Mouse (Mus musculus) gastrocnemius, adult 18-20 months (tissue): ENCODE measurements around the gene 1700030J22Rik. TPM values are rescaled to one million over a fixed set of nuclear protein-coding genes. Genes with fewer than 3 reads are reported as not detected.

Experiments used
- DNase-seq: peaks from one replicate; pipeline ENCODE4 v3.0.0; 2021; ENCODE audit warnings: low spot score
- total RNA-seq, 2 experiments: library from RNA; stranded (reverse); gene quantifications; 2 replicates each; pipeline ENCODE4 v1.2.3; 2021

The 1700030J22Rik gene
- total RNA-seq, 2 experiments from 2014 or later = 0.11 TPM; not detected in 1

- no peak for DNase-seq
These were observed 27.0 kb downstream of the 1700030J22Rik start for GRCm38 (mm10) chr8:116951778-116952177.

- DNase-seq = no peak
These were observed 27.4 kb downstream of the 1700030J22Rik start for GRCm38 (mm10) chr8:116951369-116951768.

- no peak for DNase-seq
These were observed 31.2 kb downstream of the 1700030J22Rik start for GRCm38 (mm10) chr8:116947589-116947988.

- DNase-seq = no peak
These were observed 31.9 kb downstream of the 1700030J22Rik start for GRCm38 (mm10) chr8:116946851-116947250.

GRCm38 (mm10) chr8:116946268-116946838 is 32.4 kb downstream of the 1700030J22Rik start:
- no peak for DNase-seq

- no peak for DNase-seq
These were observed 33.4 kb downstream of the 1700030J22Rik start for GRCm38 (mm10) chr8:116945169-116945910.

- DNase-seq = no peak
These were observed 34.4 kb downstream of the 1700030J22Rik start for GRCm38 (mm10) chr8:116944385-116944696.

- no peak for DNase-seq
These were observed 35.0 kb downstream of the 1700030J22Rik start for GRCm38 (mm10) chr8:116943555-116944384.

GRCm38 (mm10) chr8:116943161-116943554 is 35.6 kb downstream of the 1700030J22Rik start, which contains the start of gene Atmin:
TSS of gene Atmin (plus strand) at chr8:116943393.
- peak; percentile 74 for DNase-seq

GRCm38 (mm10) chr8:116942284-116943058 is 36.3 kb downstream of the 1700030J22Rik start:
- no peak for DNase-seq

- DNase-seq = no peak
These were observed 43.3 kb downstream of the 1700030J22Rik start for GRCm38 (mm10) chr8:116935506-116935905.

GRCm38 (mm10) chr8:116934976-116935375 is 43.8 kb downstream of the 1700030J22Rik start:
- DNase-seq = no peak

GRCm38 (mm10) chr8:116928588-116928987 is 50.2 kb downstream of the 1700030J22Rik start:
- DNase-seq = no peak

- DNase-seq = peak; percentile 22
These were observed 50.9 kb downstream of the 1700030J22Rik start for GRCm38 (mm10) chr8:116927880-116928279.

GRCm38 (mm10) chr8:116923526-116923925 is 55.2 kb downstream of the 1700030J22Rik start:
- no peak for DNase-seq

GRCm38 (mm10) chr8:116922060-116922757 is 56.5 kb downstream of the 1700030J22Rik start:
- DNase-seq = no peak

GRCm38 (mm10) chr8:116921337-116922059 is 57.3 kb downstream of the 1700030J22Rik start, which contains the start of the genes Cmc2 and Cenpn:
TSS of gene Cmc2 (minus strand) at chr8:116921455.
TSS of gene Cenpn (plus strand) at chr8:116921730.
- peak; percentile 91 for DNase-seq

- DNase-seq = no peak
These were observed 57.8 kb downstream of the 1700030J22Rik start for GRCm38 (mm10) chr8:116921005-116921336.
